Mouse (Mus musculus): ENCODE results near the gene Xpo4. TPM values are rescaled to one million over a fixed set of nuclear protein-coding genes. Genes with fewer than 3 reads are reported as not detected.

The Xpo4 gene
- total RNA-seq, 1 experiment from 2014 or later: 38.5 TPM

DNA sequence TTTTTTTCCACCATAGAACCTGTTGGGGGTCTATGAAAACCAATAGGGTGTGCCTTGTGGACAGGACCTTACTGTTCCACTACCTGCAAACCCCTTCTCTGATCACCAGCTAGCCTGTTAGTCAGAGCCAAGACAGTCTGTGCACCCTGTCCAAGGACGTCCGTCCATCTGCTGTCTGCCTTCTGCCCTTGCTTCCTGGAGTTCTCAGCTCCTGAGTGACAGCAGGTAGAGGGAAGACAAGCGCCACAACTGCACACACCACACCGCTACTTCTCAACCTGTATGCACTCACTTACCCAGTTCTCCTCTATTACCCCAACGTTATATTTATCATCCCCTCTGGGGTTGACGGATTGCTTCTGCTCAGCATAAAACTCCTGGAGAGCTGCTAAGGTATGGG is 99.6 kb downstream of the Xpo4 start:
- no peak for ATAC-seq (replicated peaks in 1 of 2; ENCODE audit: insufficient read depth in 1 of 2, low FRiP score in 2 of 2, low TSS enrichment in 1 of 2, low read depth in 1 of 2, poor library complexity in 2 of 2, severe bottlenecking in 2 of 2)

- ATAC-seq (replicated peaks in 1 of 2; ENCODE audit: insufficient read depth in 1 of 2, low FRiP score in 2 of 2, low TSS enrichment in 1 of 2, low read depth in 1 of 2, poor library complexity in 2 of 2, severe bottlenecking in 2 of 2): no peak
Observed at GRCm38 (mm10) chr14:57556922-57557321, 108.3 kb downstream of the Xpo4 start.

DNA sequence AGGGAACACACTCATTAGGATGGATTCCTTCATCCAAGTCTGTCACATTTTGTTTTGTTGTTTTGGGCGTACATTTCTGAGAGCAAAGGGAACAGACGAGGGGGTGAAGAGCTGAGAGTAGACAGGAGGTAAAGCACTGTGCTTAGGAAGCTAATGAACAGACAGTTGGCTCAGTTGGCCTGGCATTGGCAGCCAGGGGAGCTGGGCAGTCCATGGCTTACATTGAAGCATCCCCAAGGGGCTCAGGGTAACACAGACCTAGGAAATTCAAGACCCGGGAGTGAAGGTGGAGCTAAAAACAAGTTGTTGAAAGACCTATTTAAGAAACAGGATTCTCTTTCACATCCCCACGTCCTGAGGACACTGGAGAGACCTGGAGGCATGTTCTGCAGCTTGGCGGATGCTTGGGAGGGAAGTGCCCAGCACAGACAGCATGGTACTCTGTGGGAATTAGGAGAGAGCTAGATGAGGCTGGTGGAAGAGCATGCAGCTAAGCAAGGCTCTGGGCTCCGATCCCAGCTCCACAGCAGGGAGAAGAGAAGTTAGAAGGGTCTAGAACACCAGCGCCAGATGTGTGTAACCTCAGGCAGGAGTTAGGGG is 109.7 kb downstream of the Xpo4 start:
- ATAC-seq (replicated peaks in 1 of 2; ENCODE audit: insufficient read depth in 1 of 2, low FRiP score in 2 of 2, low TSS enrichment in 1 of 2, low read depth in 1 of 2, poor library complexity in 2 of 2, severe bottlenecking in 2 of 2): no peak

- no peak for ATAC-seq (replicated peaks in 1 of 2; ENCODE audit: insufficient read depth in 1 of 2, low FRiP score in 2 of 2, low TSS enrichment in 1 of 2, low read depth in 1 of 2, poor library complexity in 2 of 2, severe bottlenecking in 2 of 2)
Observed at GRCm38 (mm10) chr14:57554434-57554833, 110.8 kb downstream of the Xpo4 start.

DNA sequence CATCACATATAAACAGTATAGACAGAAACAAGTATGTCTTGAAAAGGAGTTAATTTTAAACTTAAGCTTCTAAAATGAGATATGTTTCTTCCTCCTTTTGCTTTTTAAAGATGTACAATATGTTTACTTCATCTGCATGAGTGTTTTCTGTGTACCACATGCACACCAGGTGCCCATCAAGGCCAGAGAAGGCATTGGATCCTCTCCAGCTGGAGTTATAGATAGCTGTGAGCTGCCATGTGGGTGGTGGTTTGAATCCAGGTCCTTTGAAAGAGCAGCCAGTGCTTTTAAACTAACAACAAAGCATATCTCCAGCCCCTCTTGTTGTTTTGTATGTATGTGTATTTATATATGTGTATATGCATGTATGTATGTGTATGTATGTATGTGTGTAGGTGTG is 112.3 kb downstream of the Xpo4 start:
- ATAC-seq (replicated peaks in 1 of 2; ENCODE audit: insufficient read depth in 1 of 2, low FRiP score in 2 of 2, low TSS enrichment in 1 of 2, low read depth in 1 of 2, poor library complexity in 2 of 2, severe bottlenecking in 2 of 2): no peak

DNA sequence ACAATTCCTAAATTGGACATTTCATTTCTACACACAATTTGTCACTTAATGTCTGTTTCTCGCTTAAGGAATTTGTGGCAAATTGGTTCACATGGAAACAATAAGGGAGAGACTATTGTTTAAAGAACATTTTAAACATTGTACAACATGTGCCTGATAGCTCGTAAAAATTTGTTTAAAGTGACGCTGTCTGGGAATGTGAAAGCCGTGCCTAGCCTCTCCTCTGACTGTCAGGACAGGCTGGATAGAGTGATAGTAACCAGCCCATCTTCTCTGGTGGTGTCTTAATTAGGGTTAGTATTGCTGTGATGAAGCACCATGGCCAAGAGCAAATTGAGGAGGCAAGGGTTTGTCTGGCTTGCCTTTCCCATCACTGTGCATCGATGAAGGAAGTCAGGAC is 118.2 kb downstream of the Xpo4 start:
- no peak for ATAC-seq (replicated peaks in 1 of 2; ENCODE audit: insufficient read depth in 1 of 2, low FRiP score in 2 of 2, low TSS enrichment in 1 of 2, low read depth in 1 of 2, poor library complexity in 2 of 2, severe bottlenecking in 2 of 2)

- ATAC-seq (replicated peaks in 1 of 2; ENCODE audit: insufficient read depth in 1 of 2, low FRiP score in 2 of 2, low TSS enrichment in 1 of 2, low read depth in 1 of 2, poor library complexity in 2 of 2, severe bottlenecking in 2 of 2): no peak
Observed at GRCm38 (mm10) chr14:57546557-57547021, 118.6 kb downstream of the Xpo4 start.

DNA sequence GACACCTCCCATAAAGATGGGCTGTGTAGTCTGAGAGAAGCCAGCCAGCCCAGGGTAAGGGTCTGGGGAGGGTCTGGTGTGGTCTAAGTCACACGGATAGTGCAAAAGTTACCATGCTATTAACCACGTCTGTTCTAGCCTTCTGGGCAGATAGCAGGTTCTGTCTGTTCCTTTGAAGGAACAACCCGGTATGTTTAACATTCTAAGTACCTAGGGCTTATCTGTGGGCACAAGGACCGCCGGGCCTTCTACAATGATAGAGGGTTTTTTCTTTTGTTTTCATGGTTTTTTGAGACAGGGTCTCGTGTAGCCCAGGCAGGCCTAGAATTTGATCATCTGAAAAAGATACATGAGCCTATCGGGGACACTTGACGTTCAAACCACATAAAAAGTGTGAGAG is 119.1 kb downstream of the Xpo4 start:
- ATAC-seq (replicated peaks in 1 of 2; ENCODE audit: insufficient read depth in 1 of 2, low FRiP score in 2 of 2, low TSS enrichment in 1 of 2, low read depth in 1 of 2, poor library complexity in 2 of 2, severe bottlenecking in 2 of 2): no peak

DNA sequence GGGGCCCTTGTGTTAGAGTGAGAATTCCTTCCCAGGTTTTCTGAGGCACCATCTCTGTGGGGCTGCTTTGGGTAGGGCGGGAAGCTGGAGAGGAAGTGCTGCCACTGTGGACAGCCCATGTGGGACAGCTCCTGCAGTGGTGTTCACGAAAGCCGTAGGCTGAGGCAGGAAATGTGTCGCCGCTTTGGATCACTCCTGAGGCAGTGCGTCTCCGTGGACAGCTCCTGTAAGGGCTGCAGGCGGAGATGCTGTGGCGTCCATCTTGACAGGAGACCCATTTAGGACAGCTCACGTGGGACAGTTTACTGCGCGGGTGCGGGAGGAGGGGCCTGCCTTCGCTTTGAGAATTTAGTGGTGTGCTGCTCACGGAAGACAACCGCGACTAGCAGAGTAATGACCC is 119.7 kb downstream of the Xpo4 start:
- no peak for ATAC-seq (replicated peaks in 1 of 2; ENCODE audit: insufficient read depth in 1 of 2, low FRiP score in 2 of 2, low TSS enrichment in 1 of 2, low read depth in 1 of 2, poor library complexity in 2 of 2, severe bottlenecking in 2 of 2)

- peak in 1 of 2 experiments; percentile 29; a peak in 1 of 4 replicates for ATAC-seq (replicated peaks in 1 of 2; ENCODE audit: insufficient read depth in 1 of 2, low FRiP score in 2 of 2, low TSS enrichment in 1 of 2, low read depth in 1 of 2, poor library complexity in 2 of 2, severe bottlenecking in 2 of 2)
Observed at GRCm38 (mm10) chr14:57543420-57544039, 121.7 kb downstream of the Xpo4 start.

DNA sequence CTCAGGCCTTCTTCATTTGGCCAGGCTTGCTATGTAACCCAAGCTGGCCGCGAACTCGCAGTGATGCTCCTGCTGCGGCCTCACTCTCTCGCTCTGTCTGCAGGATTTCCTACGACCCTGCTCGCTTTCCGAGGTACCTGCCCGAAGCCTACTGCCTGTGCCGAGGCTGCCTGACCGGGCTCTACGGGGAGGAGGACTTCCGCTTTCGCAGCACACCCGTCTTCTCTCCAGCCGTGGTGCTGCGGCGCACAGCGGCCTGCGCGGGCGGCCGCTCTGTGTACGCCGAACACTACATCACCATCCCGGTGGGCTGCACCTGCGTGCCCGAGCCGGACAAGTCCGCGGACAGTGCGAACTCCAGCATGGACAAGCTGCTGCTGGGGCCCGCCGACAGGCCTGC is 123.0 kb downstream of the Xpo4 start:
- ATAC-seq (replicated peaks in 1 of 2; ENCODE audit: insufficient read depth in 1 of 2, low FRiP score in 2 of 2, low TSS enrichment in 1 of 2, low read depth in 1 of 2, poor library complexity in 2 of 2, severe bottlenecking in 2 of 2): peak in 1 of 2 experiments; percentile 34; a peak in 2 of 4 replicates

- ATAC-seq (replicated peaks in 1 of 2; ENCODE audit: insufficient read depth in 1 of 2, low FRiP score in 2 of 2, low TSS enrichment in 1 of 2, low read depth in 1 of 2, poor library complexity in 2 of 2, severe bottlenecking in 2 of 2): no peak
Observed at GRCm38 (mm10) chr14:57540683-57541082, 124.5 kb downstream of the Xpo4 start.

GRCm38 (mm10) chr14:57537261-57538015 is 127.8 kb downstream of the Xpo4 start:
- peak; percentile 80 to 89 for ATAC-seq (replicated peaks in 1 of 2; ENCODE audit: insufficient read depth in 1 of 2, low FRiP score in 2 of 2, low TSS enrichment in 1 of 2, low read depth in 1 of 2, poor library complexity in 2 of 2, severe bottlenecking in 2 of 2)

GRCm38 (mm10) chr14:57536820-57537219 is 128.4 kb downstream of the Xpo4 start:
- no peak for ATAC-seq (replicated peaks in 1 of 2; ENCODE audit: insufficient read depth in 1 of 2, low FRiP score in 2 of 2, low TSS enrichment in 1 of 2, low read depth in 1 of 2, poor library complexity in 2 of 2, severe bottlenecking in 2 of 2)

DNA sequence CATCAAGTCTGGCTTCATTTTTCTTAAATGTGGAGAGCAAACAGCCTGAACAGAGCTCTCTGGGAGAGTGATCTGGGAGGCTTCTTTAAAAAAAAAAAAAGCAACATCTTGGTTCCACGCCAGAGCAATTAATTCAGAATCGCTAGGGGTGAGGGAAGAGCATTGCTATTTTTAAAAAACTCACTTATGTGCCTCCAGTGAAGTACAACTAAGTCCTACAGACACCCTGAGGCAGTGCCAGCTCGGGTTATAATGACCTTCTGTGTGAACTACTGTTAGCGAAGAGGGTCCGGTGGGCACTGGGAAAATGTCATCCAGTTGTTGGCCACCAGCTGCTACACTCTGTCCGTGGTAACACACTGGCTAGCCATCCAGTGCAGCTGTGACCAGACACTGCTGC is 129.6 kb downstream of the Xpo4 start:
- no peak for ATAC-seq (replicated peaks in 1 of 2; ENCODE audit: insufficient read depth in 1 of 2, low FRiP score in 2 of 2, low TSS enrichment in 1 of 2, low read depth in 1 of 2, poor library complexity in 2 of 2, severe bottlenecking in 2 of 2)

DNA sequence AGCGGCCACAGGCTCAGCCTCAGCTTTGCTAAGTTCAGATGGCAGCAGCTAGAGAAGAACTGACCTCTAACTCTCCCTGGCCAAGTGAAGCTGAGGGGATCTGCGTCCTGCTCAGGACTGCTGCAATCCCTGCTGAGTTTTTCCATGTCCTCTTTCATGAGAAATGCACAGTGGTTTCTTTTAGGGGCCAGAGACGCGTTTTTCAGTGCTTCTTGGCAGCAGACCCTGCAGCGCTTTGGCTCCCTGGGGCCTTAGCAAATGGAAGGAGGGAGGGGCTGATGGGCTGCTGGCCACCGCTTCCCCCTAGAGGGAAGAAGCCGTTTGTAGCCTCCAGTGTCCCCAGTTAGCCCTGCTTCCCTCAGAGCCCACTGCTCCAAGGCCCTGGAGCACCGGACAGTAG is 130.3 kb downstream of the Xpo4 start:
- ATAC-seq (replicated peaks in 1 of 2; ENCODE audit: insufficient read depth in 1 of 2, low FRiP score in 2 of 2, low TSS enrichment in 1 of 2, low read depth in 1 of 2, poor library complexity in 2 of 2, severe bottlenecking in 2 of 2): no peak; a peak in 1 of 4 replicates

DNA sequence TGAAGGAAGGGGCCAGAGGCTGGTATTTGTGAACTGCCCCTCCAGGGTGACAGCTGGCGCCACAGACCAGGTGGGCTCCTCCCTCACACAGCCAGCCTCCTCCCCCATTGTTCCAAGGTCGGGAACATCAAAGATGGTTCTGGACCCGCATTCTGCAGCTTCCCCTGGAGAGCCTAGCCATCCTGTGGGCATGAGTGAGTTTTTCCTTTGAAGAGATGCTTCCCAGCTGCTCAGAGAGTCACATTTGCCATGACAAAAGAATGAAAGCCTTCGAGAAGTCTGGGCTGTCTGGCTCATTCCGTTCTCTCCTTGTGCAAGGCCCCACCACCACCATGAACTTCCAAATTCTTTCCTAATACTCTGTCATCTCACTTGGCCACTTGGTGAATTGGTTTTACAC is 130.9 kb downstream of the Xpo4 start:
- no peak for ATAC-seq (replicated peaks in 1 of 2; ENCODE audit: insufficient read depth in 1 of 2, low FRiP score in 2 of 2, low TSS enrichment in 1 of 2, low read depth in 1 of 2, poor library complexity in 2 of 2, severe bottlenecking in 2 of 2)

DNA sequence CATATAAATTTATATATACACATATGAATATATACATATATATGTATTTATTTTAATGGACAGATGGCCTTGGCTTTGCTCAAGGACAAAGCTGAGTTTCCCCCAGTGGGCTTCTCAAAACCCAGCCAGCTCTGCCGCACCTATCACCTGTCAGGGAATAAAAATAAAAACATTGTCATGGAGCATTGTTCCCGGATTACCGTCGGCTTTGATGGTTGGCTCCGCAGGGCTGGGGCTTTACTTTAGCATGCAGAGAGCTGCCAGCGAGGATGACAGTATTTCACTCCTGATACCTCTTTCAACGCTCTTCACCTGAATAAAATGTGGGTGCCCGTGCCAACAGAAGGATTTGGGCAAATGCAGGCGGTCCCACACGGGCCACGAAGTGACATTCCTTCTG is 131.4 kb downstream of the Xpo4 start:
- no peak for ATAC-seq (replicated peaks in 1 of 2; ENCODE audit: insufficient read depth in 1 of 2, low FRiP score in 2 of 2, low TSS enrichment in 1 of 2, low read depth in 1 of 2, poor library complexity in 2 of 2, severe bottlenecking in 2 of 2)
